In the genomic region with DNA sequence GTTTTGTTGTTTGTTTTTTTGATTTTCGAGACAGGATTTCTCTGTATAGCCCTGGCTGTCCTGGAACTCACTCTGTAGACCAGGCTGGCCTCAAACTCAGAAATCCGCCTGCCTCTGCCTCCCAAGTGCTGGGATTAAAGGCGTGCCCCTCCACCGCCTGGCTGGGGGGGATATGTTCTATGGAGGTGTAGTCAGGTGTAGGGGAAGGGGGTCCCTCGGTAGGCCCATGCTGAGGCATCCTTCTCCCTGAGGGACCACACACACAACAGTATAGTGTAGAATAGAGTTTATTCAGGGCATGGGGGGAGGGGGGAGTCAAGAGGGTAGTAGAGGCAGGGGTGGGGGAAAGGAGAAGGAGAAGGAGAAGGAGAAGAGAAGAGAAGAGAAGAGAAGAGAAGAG, we compare ENCODE assay signal across 7 mouse cellular contexts. TPM values are rescaled to one million over a fixed set of nuclear protein-coding genes. Genes with fewer than 3 reads are reported as not detected.
A peak's percentile ranks its signal among the peaks of the same experiment; 100 is the strongest.
DNase-seq lines count a peak whose midpoint lies in the region; ATAC-seq and TF ChIP-seq lines count a peak whose summit lies in the region.
"Not testable (repeated sequence)": the region's sequence is repeated elsewhere in the genome, so short reads cannot be mapped to it uniquely, and the experiment has no call there.

No protein-coding gene starts in this region.

- ATAC-seq in forebrain, embryonic 12.5 days (ENCODE audit: low FRiP score) = peak; percentile 53; the same call in 1 of the 2 replicates
- not testable (repeated sequence) for ATAC-seq in heart, embryonic 13.5 days (ENCODE audit: extremely low read depth, insufficient number of reproducible peaks, low FRiP score, low TSS enrichment)
- peak; percentile 44; the same call in 1 of the 2 replicates for ATAC-seq in hindbrain, embryonic 16.5 days
- peak; percentile 50 for ATAC-seq in midbrain, embryonic 12.5 days (ENCODE audit: low FRiP score, low read depth)
- ATAC-seq in midbrain, postnatal 0 days (ENCODE audit: low FRiP score) = 0 out of 2 replicates have a peak, but pooled peaks have one; percentile 53
- peak; percentile 39; the same call in 1 of the 2 replicates for ATAC-seq in neural tube, embryonic 15.5 days (ENCODE audit: low FRiP score)

- not testable (repeated sequence) for H3K27ac ChIP-seq in forebrain, embryonic 12.5 days; heart, embryonic 13.5 days (replicated peaks); hindbrain, embryonic 16.5 days (ENCODE audit: low read depth, low read length); midbrain, embryonic 12.5 days (replicated peaks); midbrain, postnatal 0 days (ENCODE audit: low read depth, low read length); neural tube, embryonic 15.5 days (replicated peaks)

- DNase-seq in left cerebral cortex, postnatal 4 days = peak; percentile 1
- not testable (repeated sequence) for DNase-seq in midbrain, postnatal 0 days (ENCODE audit: low spot score)

- not testable (repeated sequence) for H3K4me2 ChIP-seq in forebrain, embryonic 12.5 days; hindbrain, embryonic 16.5 days (ENCODE audit: low read length); midbrain, embryonic 12.5 days (replicated peaks); midbrain, postnatal 0 days (ENCODE audit: low read depth, low read length, poor library complexity, severe bottlenecking)
- H3K4me2 ChIP-seq in heart, embryonic 13.5 days = peak overlapping the region; percentile 94; the same call in 1 of the 2 replicates
- peak overlapping the region; percentile 94; the same call in 1 of the 2 replicates for H3K4me2 ChIP-seq in neural tube, embryonic 15.5 days

- 77% methylated on average over 5 of the region's 5 CpGs for WGBS in forebrain, embryonic 12.5 days
- 60% methylated on average over 5 of the region's 5 CpGs for WGBS in heart, embryonic 13.5 days
- WGBS in hindbrain, embryonic 16.5 days = 79% methylated on average over 5 of the region's 5 CpGs
- 73% methylated on average over 5 of the region's 5 CpGs for WGBS in midbrain, embryonic 12.5 days
- 82% methylated on average over 5 of the region's 5 CpGs for WGBS in midbrain, postnatal 0 days
- WGBS in neural tube, embryonic 15.5 days = 76% methylated on average over 5 of the region's 5 CpGs

- not testable (repeated sequence) for H3K4me3 ChIP-seq in forebrain, embryonic 12.5 days (replicated peaks); heart, embryonic 13.5 days; hindbrain, embryonic 16.5 days (ENCODE audit: low read length); midbrain, embryonic 12.5 days; midbrain, postnatal 0 days (ENCODE audit: low read depth, low read length); neural tube, embryonic 15.5 days (replicated peaks)

- H3K9ac ChIP-seq in forebrain, embryonic 12.5 days; heart, embryonic 13.5 days; hindbrain, embryonic 16.5 days (ENCODE audit: low read depth, low read length); midbrain, embryonic 12.5 days (replicated peaks); midbrain, postnatal 0 days (replicated peaks; ENCODE audit: low read length, poor library complexity, severe bottlenecking); neural tube, embryonic 15.5 days (replicated peaks): not testable (repeated sequence)

- H3K27me3 ChIP-seq in forebrain, embryonic 12.5 days; heart, embryonic 13.5 days (replicated peaks); hindbrain, embryonic 16.5 days (replicated peaks; ENCODE audit: control insufficient read depth, insufficient read depth, low read length); midbrain, embryonic 12.5 days; midbrain, postnatal 0 days (ENCODE audit: insufficient read depth, low read length); neural tube, embryonic 15.5 days (replicated peaks): not testable (repeated sequence)

- TF ChIP-seq CTCF in midbrain, postnatal 0 days (IDR thresholded peaks at IDR 0.05) = not testable (repeated sequence)

- intact Hi-C loops in left cerebral cortex, postnatal 4 days (cut with DNase I) = not testable (repeated sequence)

- not testable (repeated sequence) for H3K4me1 ChIP-seq in forebrain, embryonic 12.5 days; heart, embryonic 13.5 days; hindbrain, embryonic 16.5 days (ENCODE audit: control insufficient read depth, insufficient read depth, low read depth, low read length); midbrain, embryonic 12.5 days; midbrain, postnatal 0 days (ENCODE audit: insufficient read depth, low read length); neural tube, embryonic 15.5 days

- H3K9me3 ChIP-seq in forebrain, embryonic 12.5 days; heart, embryonic 13.5 days; hindbrain, embryonic 16.5 days (ENCODE audit: control insufficient read depth, low read length); midbrain, embryonic 12.5 days; midbrain, postnatal 0 days (ENCODE audit: low read length); neural tube, embryonic 15.5 days (replicated peaks): not testable (repeated sequence)

- H3K36me3 ChIP-seq in forebrain, embryonic 12.5 days (replicated peaks); heart, embryonic 13.5 days; hindbrain, embryonic 16.5 days (ENCODE audit: control insufficient read depth, insufficient read depth, low read length); midbrain, embryonic 12.5 days; midbrain, postnatal 0 days (ENCODE audit: insufficient read depth, low read length); neural tube, embryonic 15.5 days: not testable (repeated sequence)

RNA-seq across cellular contexts. Expression of gene Slc25a21, which starts 15.2 kb away (rescaled TPM):
- polyA plus RNA-seq in forebrain, embryonic 12.5 days (2016; fragmentation: Nextera tagmentation; extraction: Ambion mirVana) = 0.42 and 0.66 TPM in 2 replicates
- polyA plus RNA-seq in heart, embryonic 13.5 days (2015; fragmentation: Nextera tagmentation; extraction: Ambion mirVana) = 0.68 and 1.5 TPM in 2 replicates
- 0.10 and 0.20 TPM in 2 replicates for polyA plus RNA-seq in hindbrain, embryonic 16.5 days (2015; fragmentation: Nextera tagmentation; extraction: Ambion mirVana)
- total RNA-seq in left cerebral cortex, postnatal 4 days (2021) = under 1 TPM in 1 of 2 experiments, not detected in 1; 0.32 TPM
- 0.59 and 0.92 TPM in 2 replicates for polyA plus RNA-seq in midbrain, embryonic 12.5 days (2016; fragmentation: Nextera tagmentation; extraction: Ambion mirVana)
- total RNA-seq in midbrain, postnatal 0 days (2014; rRNA removed) = not detected in 2 replicates
- polyA plus RNA-seq in midbrain, postnatal 0 days (2015; fragmentation: Nextera tagmentation; extraction: Ambion mirVana) = 0.11 and 0.12 TPM in 2 replicates
- polyA plus RNA-seq in neural tube, embryonic 15.5 days (2015; fragmentation: Nextera tagmentation; extraction: Ambion mirVana) = 0.14 and 0.43 TPM in 2 replicates

RNA-seq across cellular contexts. Expression of gene Prps1l3, which starts 17.7 kb away (rescaled TPM):
- 65.3 and 65.4 TPM in 2 replicates for polyA plus RNA-seq in forebrain, embryonic 12.5 days (2016; fragmentation: Nextera tagmentation; extraction: Ambion mirVana)
- 32.3 and 34.7 TPM in 2 replicates for polyA plus RNA-seq in heart, embryonic 13.5 days (2015; fragmentation: Nextera tagmentation; extraction: Ambion mirVana)
- 23.2 and 25.3 TPM in 2 replicates for polyA plus RNA-seq in hindbrain, embryonic 16.5 days (2015; fragmentation: Nextera tagmentation; extraction: Ambion mirVana)
- 10 to 100 TPM; 13.4 to 14.3 TPM for total RNA-seq in left cerebral cortex, postnatal 4 days (2021)
- 58.0 and 58.2 TPM in 2 replicates for polyA plus RNA-seq in midbrain, embryonic 12.5 days (2016; fragmentation: Nextera tagmentation; extraction: Ambion mirVana)
- total RNA-seq in midbrain, postnatal 0 days (2014; rRNA removed) = 17.3 and 20.3 TPM in 2 replicates
- 13.7 TPM in 2 replicates for polyA plus RNA-seq in midbrain, postnatal 0 days (2015; fragmentation: Nextera tagmentation; extraction: Ambion mirVana)
- 20.0 and 30.6 TPM in 2 replicates for polyA plus RNA-seq in neural tube, embryonic 15.5 days (2015; fragmentation: Nextera tagmentation; extraction: Ambion mirVana)

RNA-seq across cellular contexts. Expression of gene Mipol1, which starts 17.8 kb away (rescaled TPM):
- 8.1 and 9.4 TPM in 2 replicates for polyA plus RNA-seq in forebrain, embryonic 12.5 days (2016; fragmentation: Nextera tagmentation; extraction: Ambion mirVana)
- polyA plus RNA-seq in heart, embryonic 13.5 days (2015; fragmentation: Nextera tagmentation; extraction: Ambion mirVana) = 7.1 and 7.5 TPM in 2 replicates
- 5.2 and 5.6 TPM in 2 replicates for polyA plus RNA-seq in hindbrain, embryonic 16.5 days (2015; fragmentation: Nextera tagmentation; extraction: Ambion mirVana)
- total RNA-seq in left cerebral cortex, postnatal 4 days (2021) = 1 to 10 TPM; 4.6 to 5.1 TPM
- polyA plus RNA-seq in midbrain, embryonic 12.5 days (2016; fragmentation: Nextera tagmentation; extraction: Ambion mirVana) = 7.6 and 7.9 TPM in 2 replicates
- total RNA-seq in midbrain, postnatal 0 days (2014; rRNA removed) = 1.9 and 4.0 TPM in 2 replicates
- polyA plus RNA-seq in midbrain, postnatal 0 days (2015; fragmentation: Nextera tagmentation; extraction: Ambion mirVana) = 3.5 and 4.1 TPM in 2 replicates
- 5.5 and 6.4 TPM in 2 replicates for polyA plus RNA-seq in neural tube, embryonic 15.5 days (2015; fragmentation: Nextera tagmentation; extraction: Ambion mirVana)
